Mouse (Mus musculus) CH12.LX (cell line): ENCODE measurements around the gene Gm10645. TPM values are rescaled to one million over a fixed set of nuclear protein-coding genes. Genes with fewer than 3 reads are reported as not detected.

Experiments
- DNase-seq: peaks from one replicate; pipeline ENCODE4 v3.0.0-alpha.2; 2013; ENCODE audit errors: extremely low read depth
- H3K27ac ChIP-seq: 2 replicates; pipeline ENCODE4 v1.5.1; 2012; ENCODE audit warnings: low read depth, mild to moderate bottlenecking, control low read depth, moderate library complexity; ENCODE audit not compliant: insufficient read depth
- H3K27me3 ChIP-seq: replicated peaks from 2 replicates; pipeline ENCODE3; 2012; ENCODE audit warnings: inconsistent platforms
- H3K36me3 ChIP-seq, 2 experiments: replicated peaks in 1 of 2; 2 replicates each; pipeline versions ENCODE3 to v1.6.1; 2012; ENCODE audit warnings: inconsistent platforms in 1 of 2, low read length in 1 of 2, mild to moderate bottlenecking in 1 of 2, mixed read lengths in 1 of 2, moderate library complexity in 1 of 2; ENCODE audit not compliant: control insufficient read depth in 1 of 2, insufficient read depth in 1 of 2
- H3K4me1 ChIP-seq, 2 experiments: 2 replicates each; pipeline ENCODE4 v1.6.1; 2012; ENCODE audit warnings: inconsistent platforms in 1 of 2, moderate library complexity in 1 of 2; ENCODE audit not compliant: insufficient read depth in 2 of 2, control insufficient read depth in 1 of 2
- H3K4me2 ChIP-seq: 2 replicates; pipeline ENCODE4 v1.6.1; 2012; ENCODE audit warnings: low read depth, mild to moderate bottlenecking, control low read depth; ENCODE audit not compliant: poor library complexity, insufficient read depth, severe bottlenecking
- H3K4me3 ChIP-seq, 3 experiments: fragments of 150-350 bp in 1 of 3; sonication (generic) in 1 of 3; replicated peaks in 1 of 3; 2 replicates each; pipeline versions ENCODE3 to v1.5.1; 2011 to 2012; ENCODE audit warnings: low read depth in 2 of 3, low read length in 2 of 3, mild to moderate bottlenecking in 2 of 3, moderate library complexity in 2 of 3, control low read depth in 1 of 3, improper control_type of control experiment in 1 of 3, inconsistent platforms in 1 of 3, mixed read lengths in 1 of 3; ENCODE audit not compliant: poor library complexity in 1 of 3
- H3K79me2 ChIP-seq: replicated peaks from 2 replicates; pipeline ENCODE4 v1.6.1; 2012; ENCODE audit warnings: mild to moderate bottlenecking, moderate library complexity; ENCODE audit not compliant: control insufficient read depth, poor library complexity, insufficient read depth, severe bottlenecking; ENCODE audit errors: extremely low read depth
- H3K9ac ChIP-seq: 2 replicates; pipeline ENCODE4 v1.6.1; 2012; ENCODE audit warnings: low read depth, mild to moderate bottlenecking, control low read depth, moderate library complexity; ENCODE audit not compliant: insufficient read depth
- H3K9me3 ChIP-seq: replicated peaks from 2 replicates; pipeline ENCODE3; 2012; ENCODE audit warnings: low read length, inconsistent platforms, mixed read lengths
- CHD1 ChIP-seq: IDR thresholded peaks from 2 replicates; pipeline ENCODE4 v1.6.1; 2012; ENCODE audit warnings: low read depth, low read length, improper control_type of control experiment, inconsistent platforms
- E2F4 ChIP-seq: IDR thresholded peaks from 2 replicates; pipeline ENCODE4 v1.6.1; 2011; ENCODE audit warnings: low read depth, low read length, improper control_type of control experiment; ENCODE audit not compliant: insufficient replicate concordance
- ELF1 ChIP-seq: IDR thresholded peaks from 2 replicates; pipeline ENCODE4 v1.6.1; 2014; ENCODE audit warnings: low read depth, mild to moderate bottlenecking, inconsistent platforms, low read length, improper control_type of control experiment
- EP300 ChIP-seq: IDR thresholded peaks from 2 replicates; pipeline ENCODE4 v1.6.1; 2011; ENCODE audit warnings: low read length, improper control_type of control experiment
- IRF4 ChIP-seq: IDR thresholded peaks from 2 replicates; pipeline ENCODE4 v1.6.1; 2014; ENCODE audit warnings: low read depth, mild to moderate bottlenecking, inconsistent platforms, low read length, improper control_type of control experiment
- JUND ChIP-seq: conservative IDR thresholded peaks from 2 replicates; pipeline ENCODE4 v1.6.1; 2011; ENCODE audit warnings: low read depth, low read length, improper control_type of control experiment
- MAZ ChIP-seq: IDR thresholded peaks from 2 replicates; pipeline ENCODE4 v1.6.1; 2012; ENCODE audit warnings: low read depth, mild to moderate bottlenecking, inconsistent platforms, low read length, improper control_type of control experiment, moderate library complexity
- MXI1 ChIP-seq: IDR thresholded peaks from 2 replicates; pipeline ENCODE4 v1.6.1; 2011; ENCODE audit warnings: mild to moderate bottlenecking, low read depth, low read length, improper control_type of control experiment
- MYC ChIP-seq: IDR thresholded peaks from 2 replicates; pipeline ENCODE4 v1.6.1; 2011; ENCODE audit warnings: low read depth, mild to moderate bottlenecking, improper control_type of control experiment, low read length
- NELFE ChIP-seq: IDR thresholded peaks from 2 replicates; pipeline ENCODE4 v1.6.1; 2011; ENCODE audit warnings: low read depth, low read length, improper control_type of control experiment
- PAX5 ChIP-seq: IDR thresholded peaks from 2 replicates; pipeline ENCODE4 v1.6.1; 2012; ENCODE audit warnings: low read length, inconsistent platforms, mixed read lengths
- POLR2A ChIP-seq: IDR thresholded peaks from 2 replicates; pipeline ENCODE4 v1.6.1; 2011; ENCODE audit warnings: low read depth, mild to moderate bottlenecking, improper control_type of control experiment, low read length
- RAD21 ChIP-seq: IDR thresholded peaks from 2 replicates; pipeline ENCODE4 v1.6.1; 2011; ENCODE audit warnings: low read depth, mild to moderate bottlenecking, low read length, improper control_type of control experiment, moderate library complexity
- SMC3 ChIP-seq: IDR thresholded peaks from 2 replicates; pipeline ENCODE4 v1.6.1; 2011; ENCODE audit warnings: low read depth, low read length, improper control_type of control experiment
- UBTF ChIP-seq: IDR thresholded peaks from 2 replicates; pipeline ENCODE4 v1.6.1; 2012; ENCODE audit warnings: low read depth, mild to moderate bottlenecking, inconsistent platforms, low read length, improper control_type of control experiment, moderate library complexity
- USF1 ChIP-seq: IDR thresholded peaks from 2 replicates; pipeline ENCODE4 v1.6.1; 2014; ENCODE audit warnings: low read depth, mild to moderate bottlenecking, inconsistent platforms, low read length, improper control_type of control experiment
- USF2 ChIP-seq: conservative IDR thresholded peaks from 2 replicates; pipeline ENCODE4 v1.6.1; 2011; ENCODE audit warnings: low read depth, low read length, improper control_type of control experiment
- ZNF384 ChIP-seq: IDR thresholded peaks from 2 replicates; pipeline ENCODE4 v1.6.1; 2012; ENCODE audit warnings: low read depth, low read length, improper control_type of control experiment, inconsistent platforms
- dilution Hi-C: fragments of 300-500 bp; cut with MboI; formaldehyde crosslinking; loops from 2 replicates; pipeline ENCODE4 v1.14.3; 2020; ENCODE audit warnings: low sequenced_read_pairs; ENCODE audit not compliant: extremely low pct_unique_long_range_greater_than_20kb, extremely low pct_ligation_motif_present
- in situ Hi-C: fragments of 300-500 bp; cut with MboI; formaldehyde crosslinking; loops from 3 replicates; pipeline ENCODE4 v1.14.3; 2019; ENCODE audit warnings: low sequenced_read_pairs, low pct_ligation_motif_present, low pct_unique_long_range_greater_than_20kb, mixed read lengths
- polyA plus RNA-seq: library from polyadenylated mRNA; unstranded; fragments of >175 nt; gene quantifications from 2 replicates; pipeline ENCODE4 v1.2.1, GENCODE M21; 2012; ENCODE audit warnings: low read depth; ENCODE audit not compliant: insufficient read length
- total RNA-seq, 2 experiments: library from RNA; depleted of rRNA; stranded (reverse); fragments of 300-350 nt in 1 of 2; fragments of >200 nt in 1 of 2; gene quantifications; 2 replicates each; pipeline ENCODE4 v1.2.3; 2012 to 2014

Gm10645 gene
- total and polyA plus RNA-seq, 3 experiments: 0.81 TPM; not detected in 2

DNA sequence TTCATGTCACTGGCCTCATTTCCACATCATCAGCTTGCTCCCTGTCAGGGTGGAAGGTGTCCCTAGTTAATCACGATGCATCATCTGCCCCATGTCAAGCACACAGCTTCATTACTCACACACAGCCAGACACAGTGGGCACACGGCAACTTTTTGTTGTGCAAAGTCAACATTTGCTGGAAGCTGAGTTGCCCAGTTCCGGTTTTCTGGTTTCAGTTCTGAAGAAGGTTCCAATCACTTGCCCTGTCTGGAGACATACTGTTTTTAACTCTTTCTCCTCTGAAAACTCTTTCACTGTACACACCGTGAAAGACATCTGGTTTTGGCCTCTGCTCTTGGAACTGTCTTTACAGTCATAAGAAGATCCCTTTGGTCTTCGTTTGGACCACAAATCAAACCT lies 24.6 kb downstream of the Gm10645 start (continued):
- TF ChIP-seq MYC: peak; percentile 73
- TF ChIP-seq, all 38 proteins: peak for 23

DNA sequence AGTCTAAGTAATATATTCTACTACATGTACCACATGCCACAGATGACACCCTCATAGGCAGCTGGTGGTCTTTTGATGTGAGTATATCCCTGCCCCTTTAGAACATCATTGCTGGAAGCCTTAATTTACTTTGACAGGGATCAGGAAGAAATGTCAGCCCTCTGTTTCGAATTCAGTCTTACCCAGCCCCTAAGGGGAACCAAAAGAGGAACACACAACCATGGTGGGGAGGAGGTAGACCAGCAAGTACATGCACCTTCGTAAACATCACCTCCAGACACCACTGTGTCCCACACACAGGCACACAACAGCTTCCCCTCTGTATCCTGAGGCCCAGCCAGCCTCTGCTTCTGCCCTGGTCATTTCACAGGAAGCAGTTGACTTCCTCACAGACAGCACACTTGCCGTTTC lies 25.3 kb downstream of the Gm10645 start:
- dilution Hi-C loops: no loop called here
- Histone ChIP-seq H3K4me1 (peaks cover 15 to 43% of the 10 kb centered on the region in 2 experiments), H3K9ac (peak overlapping the region; percentile 41), H3K4me3 (peak overlapping the region in 2 of 3 experiments; percentile 4 to 21), H3K27ac (peak overlapping the region; percentile 85), H3K4me2 (peak overlapping the region; percentile 62), H3K79me2 (no peaks in the 10 kb centered on the region), H3K9me3 (peaks cover 7% of the 10 kb centered on the region), H3K36me3 (no peaks in the 10 kb centered on the region), H3K27me3 (no peaks in the 10 kb centered on the region)
- peak; percentile 58 for DNase-seq
- no peak for TF ChIP-seq JUND
- TF ChIP-seq IRF4: peak; percentile 57
- no peak; the same call in 1 of the 2 replicates for TF ChIP-seq ELF1
- TF ChIP-seq ZNF384: no peak
- TF ChIP-seq POLR2A: 0 out of 2 replicates have a peak, but pooled peaks have one; percentile 33
- TF ChIP-seq NELFE: no peak
- TF ChIP-seq EP300: peak; percentile 68
- no peak for TF ChIP-seq E2F4
- TF ChIP-seq MAZ: no peak
- TF ChIP-seq MXI1: no peak
- TF ChIP-seq RAD21: no peak
- in situ Hi-C loops: no loop called here

DNA sequence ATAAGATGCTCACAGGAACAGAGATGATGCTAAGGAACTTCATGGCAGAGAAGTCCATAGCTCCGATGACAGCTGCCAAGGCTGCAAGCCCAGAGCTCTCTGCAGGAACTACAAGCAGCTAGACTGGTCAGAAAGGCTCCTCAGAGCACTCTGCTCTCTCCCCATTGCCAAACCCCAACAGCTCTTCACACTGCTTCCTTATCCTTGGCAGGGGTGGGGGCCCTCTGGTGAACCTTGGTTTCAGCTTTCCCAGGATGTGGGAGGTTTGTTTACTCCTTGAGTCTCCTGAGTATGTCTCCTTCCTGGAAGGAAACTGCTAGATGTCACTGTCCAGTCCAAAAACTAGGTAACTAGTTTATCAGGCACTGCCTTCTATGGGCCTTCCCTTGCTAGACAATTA lies 25.9 kb downstream of the Gm10645 start:
- H3K4me1 ChIP-seq: peaks cover 15 to 45% of the 10 kb centered on the region in 2 experiments
- H3K9me3 ChIP-seq: peaks cover 7% of the 10 kb centered on the region
- in situ Hi-C loops (no loop called here), dilution Hi-C loops (no loop called here)
- H3K4me2 ChIP-seq: no peak overlapping the region
- H3K79me2 ChIP-seq: no peaks in the 10 kb centered on the region
- H3K27me3 ChIP-seq: no peaks in the 10 kb centered on the region
- no peak overlapping the region for H3K27ac ChIP-seq
- H3K4me3 ChIP-seq: no peak overlapping the region
- no peak for DNase-seq
- no peak overlapping the region; the same call in 1 of the 2 replicates for H3K9ac ChIP-seq
- TF ChIP-seq USF2: no peak
- no peak for TF ChIP-seq MAZ
- TF ChIP-seq SMC3: no peak
- TF ChIP-seq CHD1: no peak
- no peak for TF ChIP-seq JUND
- TF ChIP-seq PAX5: no peak
- TF ChIP-seq USF1: no peak
- no peak for TF ChIP-seq RAD21
- no peak for TF ChIP-seq EP300
- no peak for TF ChIP-seq UBTF
- no peak for TF ChIP-seq E2F4
- H3K36me3 ChIP-seq: no peaks in the 10 kb centered on the region
